Mouse (Mus musculus): ENCODE measurements around the gene Trmt44.
"Not testable (repeated sequence)": the region's sequence is repeated elsewhere in the genome, so short reads cannot be mapped to it uniquely, and the experiment has no call there.

The Trmt44 gene

DNA sequence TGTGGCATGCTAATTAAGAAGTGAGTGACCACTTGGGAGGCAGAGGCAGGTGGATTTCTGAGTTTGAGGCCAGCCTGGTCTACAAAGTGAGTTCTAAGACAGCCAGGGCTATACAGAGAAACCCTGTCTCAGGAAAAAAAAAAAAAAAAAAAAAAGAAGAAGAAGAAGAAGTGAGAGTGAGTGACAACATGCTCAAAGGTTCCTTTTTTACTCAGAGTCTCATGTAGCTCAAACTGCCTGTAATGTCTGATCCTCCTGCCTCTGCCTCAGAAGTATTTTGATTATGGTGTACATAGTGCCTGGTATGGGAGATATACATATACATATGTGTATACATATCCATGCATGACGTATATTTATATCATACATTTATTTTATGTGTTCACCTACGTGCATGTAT lies 9.4 kb upstream of the Trmt44 start:
- not testable (repeated sequence) for DNase-seq

DNA sequence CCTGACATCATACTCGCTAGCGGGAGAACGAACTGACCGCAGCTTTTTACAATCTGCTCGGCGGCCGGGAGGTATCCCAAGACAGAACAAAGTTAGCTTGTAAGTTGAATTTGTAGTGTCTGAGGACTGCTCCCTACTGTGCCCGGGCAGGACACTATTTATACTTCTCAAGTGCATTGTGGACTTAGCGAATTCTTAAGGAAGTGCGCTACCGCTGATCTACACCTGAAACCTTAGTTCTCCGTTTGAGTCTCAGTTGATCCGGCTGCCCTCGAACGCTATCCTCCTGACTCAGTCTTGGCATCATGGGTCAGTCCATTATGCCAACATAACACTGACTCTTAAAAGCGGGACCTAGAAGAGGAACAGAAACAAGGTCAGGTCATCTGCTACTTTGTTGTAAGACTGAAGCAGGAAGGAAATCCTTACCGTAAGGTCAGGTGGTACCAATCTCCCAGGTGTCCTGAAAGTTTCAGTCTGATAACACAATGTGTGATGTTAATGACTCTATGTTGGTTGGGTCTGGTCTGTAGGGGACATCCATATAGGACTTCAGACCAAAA lies 8.4 kb upstream of the Trmt44 start:
- DNase-seq = no peak

DNA sequence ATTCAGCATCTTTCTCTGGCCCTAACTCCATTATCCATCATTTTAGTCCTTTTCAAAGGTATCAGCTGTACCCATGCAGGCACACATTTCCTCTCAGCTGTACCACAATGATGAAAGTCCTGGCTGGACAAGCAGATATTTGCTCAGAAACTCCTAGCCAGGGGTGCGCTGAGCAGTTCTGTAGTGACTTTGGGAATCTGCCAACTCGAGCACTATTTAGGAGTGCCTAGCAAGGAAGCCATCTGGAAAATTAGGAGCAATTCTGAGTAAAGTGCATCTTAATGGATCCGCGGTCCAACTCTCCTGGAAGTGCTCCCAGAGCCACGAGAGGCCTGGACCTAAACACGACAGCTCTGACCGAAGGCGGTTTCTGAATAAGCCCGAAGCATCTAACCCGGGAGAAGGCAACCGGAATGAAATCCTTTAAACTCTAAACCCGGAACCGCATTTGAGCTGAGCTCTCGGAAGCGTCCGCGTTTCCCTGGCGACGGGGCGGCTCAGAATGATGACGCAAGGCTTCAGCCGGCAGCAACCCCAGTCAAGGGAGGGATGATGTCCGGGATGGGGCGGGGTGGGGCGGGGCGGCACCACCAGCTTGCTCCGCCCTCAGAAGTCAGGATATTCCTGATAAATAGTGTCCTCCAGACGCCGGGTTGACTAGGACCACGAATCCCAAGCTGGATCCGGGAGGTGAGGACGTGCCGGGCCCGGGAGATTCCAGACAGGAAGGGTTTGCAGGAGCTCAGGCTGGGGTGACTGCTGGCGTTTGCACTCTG lies 7.8 kb upstream of the Trmt44 start, which contains the start of gene Acox3:
Acox3 (plus strand) TSS at position 596 of the 776 bp plus-strand sequence.
- DNase-seq = peak; percentile 86 to 88

DNA sequence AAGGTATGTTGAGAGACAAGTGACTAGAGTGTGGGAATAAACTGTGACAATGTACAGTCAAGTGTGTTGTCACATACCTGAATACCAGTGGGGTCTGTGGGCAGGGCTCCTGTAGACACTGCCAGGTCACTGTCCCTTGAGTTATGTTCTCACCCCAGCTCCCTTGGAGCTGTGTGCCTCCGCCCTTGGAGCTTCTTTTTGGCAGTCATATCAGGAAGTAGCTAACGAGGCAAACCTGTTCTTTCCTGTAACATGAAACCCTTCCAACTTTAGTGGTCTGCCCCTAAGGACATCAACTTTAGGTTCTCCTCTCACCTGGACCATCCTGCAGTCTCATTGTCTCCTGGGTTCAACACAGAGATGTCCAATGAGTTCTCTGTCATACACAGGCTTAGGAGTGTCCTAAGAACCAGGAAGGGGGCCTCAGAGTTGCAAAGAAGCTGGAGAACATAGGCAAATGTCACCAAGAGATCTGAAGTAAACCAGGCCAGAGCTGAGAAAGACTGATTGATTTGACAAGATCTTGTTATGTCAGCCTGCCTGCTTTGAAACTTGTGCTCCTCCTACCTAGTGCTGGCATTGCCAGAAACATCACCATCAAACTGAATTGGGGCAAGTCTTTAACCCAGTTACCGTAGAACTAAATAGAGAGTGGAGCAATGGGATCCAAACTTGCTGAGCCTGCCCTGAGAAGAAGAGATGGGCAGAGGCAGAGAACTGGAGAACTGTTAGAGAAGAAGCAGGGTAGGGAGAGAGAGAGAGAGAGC lies 5.5 kb upstream of the Trmt44 start:
- DNase-seq = no peak

DNA sequence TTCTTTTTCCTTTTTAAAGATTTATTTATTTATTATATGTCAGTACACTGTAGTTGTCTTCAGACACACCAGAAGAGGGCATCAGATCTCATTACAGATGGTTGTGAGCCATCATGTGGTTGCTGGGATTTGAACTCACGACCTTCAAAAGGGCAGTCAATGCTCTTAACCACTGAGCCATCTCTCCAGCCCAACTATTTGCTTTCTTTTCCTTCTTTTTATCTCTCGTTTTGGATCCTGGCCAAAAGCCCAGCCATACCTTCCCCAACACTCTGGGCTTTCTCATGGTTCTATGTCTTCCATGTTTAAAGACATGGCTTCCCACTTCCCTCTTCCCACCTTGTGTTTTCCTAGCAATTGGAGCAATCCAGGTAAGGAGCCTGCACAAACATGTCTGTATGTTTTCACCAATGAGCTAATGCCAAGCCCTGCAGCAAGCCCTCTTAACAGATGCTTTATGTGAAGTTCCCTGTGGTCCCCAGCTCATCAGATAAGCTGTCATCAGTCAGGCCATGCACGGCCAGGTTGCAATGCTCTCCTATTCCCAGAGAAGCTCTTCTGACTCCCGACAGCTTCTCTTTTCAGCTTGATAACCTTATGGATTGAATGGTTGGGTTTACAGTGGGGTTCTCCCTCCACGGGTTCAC lies 4.5 kb upstream of the Trmt44 start:
- no peak for DNase-seq

DNA sequence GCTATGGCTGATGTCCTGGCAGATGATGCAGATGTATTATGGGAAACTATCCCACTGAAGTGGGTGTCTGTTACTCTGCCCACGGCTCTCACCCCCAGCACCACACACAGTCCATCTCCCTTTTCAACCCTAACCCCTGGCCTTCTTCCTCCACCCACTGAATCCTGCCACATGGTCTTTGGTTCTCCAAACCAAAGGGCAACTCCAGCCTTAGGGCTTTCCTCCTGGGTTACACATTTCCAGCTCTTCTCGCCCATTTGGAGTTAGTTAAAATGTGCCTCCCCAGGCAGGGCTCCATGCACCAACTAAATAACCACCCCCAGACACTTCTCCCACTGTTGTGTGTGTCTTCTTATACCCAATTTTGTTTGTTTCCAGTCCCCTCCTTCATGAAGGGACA lies 3.5 kb upstream of the Trmt44 start:
- DNase-seq = no peak

DNA sequence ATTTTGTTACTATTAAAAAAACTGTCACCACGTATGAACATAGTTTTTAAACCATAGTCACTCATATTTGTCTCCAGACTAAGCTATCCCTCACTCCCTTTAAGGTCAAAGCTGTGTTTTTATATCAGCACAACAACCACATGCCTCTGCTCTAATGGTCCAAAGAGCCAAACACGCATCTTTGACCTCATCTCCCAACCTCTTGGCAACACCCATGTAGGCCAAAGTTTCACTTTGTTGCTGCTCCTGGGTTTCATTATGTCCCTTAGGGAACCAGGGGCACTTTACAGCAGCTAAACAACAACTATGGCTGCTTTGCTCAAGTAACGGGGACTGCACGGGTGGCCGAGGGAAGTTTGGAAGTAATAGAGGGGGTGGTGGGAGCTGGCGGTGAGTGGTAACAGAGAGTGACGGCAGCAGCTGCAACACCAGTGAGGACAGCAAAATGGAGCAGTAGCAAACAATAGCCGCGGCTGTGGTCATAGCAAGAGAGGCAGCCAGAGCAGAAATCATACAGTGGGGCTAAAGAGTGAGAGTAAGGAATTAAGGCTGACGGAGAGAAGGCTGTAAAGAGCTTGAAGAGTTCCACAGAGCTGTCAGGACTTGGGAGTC lies 1.6 kb upstream of the Trmt44 start:
- DNase-seq = no peak

DNA sequence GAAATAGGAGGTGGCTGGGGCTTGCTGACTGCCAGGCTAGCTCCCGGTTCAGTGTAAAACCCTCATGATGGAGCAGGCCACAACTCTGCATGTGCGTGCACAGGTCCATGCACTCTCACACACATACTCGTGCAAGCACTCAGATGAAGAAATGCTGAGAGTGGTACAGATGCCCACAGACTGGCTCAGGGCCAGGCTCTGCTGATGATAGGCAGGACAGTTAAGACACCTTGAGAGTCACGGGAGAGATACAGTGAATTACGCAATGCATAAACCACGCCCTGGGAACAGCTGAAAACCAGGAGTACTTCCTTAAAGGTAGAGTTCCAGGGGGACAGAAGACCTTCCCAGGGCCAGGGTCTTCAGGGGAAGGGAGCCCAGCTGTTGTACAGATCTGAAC lies 3.3 kb downstream of the Trmt44 start:
- no peak for DNase-seq

DNA sequence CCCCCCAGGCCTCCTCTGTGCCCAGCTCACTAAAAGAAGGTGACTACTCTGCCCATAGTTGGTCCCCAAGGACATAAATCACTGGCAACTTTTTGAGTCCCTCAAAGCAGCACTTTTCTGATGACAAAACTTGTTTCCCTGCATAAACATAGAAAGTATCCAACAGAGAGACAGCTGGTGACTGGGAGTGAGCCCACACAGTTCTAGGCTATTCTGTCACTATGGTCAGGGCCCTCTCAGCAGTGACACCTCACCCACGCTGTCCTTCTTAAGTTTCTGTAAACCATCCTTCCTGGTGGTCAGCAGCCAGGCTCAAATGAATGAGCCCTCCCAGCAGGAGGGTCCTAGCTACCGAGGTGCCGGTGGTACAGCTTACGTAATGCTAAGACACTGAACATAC lies 8.2 kb downstream of the Trmt44 start:
- DNase-seq = no peak

DNA sequence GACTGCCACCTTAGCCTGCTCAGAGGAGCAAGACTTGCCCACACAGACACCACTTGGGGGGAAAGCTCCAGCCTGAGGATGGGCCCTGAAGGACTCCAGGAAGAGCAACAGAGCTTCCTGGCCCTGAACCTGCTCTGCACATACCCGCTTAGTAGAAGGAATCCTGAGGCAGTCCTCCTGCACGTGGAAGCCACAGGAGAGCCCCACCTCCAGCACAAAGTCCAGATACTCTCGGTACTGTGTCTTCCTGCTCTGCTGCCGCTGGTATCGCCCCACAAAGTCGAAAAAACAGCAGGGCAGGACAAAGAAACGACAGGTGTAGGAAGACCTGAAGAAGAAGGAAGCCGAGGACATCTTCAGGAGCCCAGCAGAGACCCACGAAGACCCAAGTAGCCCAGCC lies 9.7 kb downstream of the Trmt44 start:
- no peak for DNase-seq

DNA sequence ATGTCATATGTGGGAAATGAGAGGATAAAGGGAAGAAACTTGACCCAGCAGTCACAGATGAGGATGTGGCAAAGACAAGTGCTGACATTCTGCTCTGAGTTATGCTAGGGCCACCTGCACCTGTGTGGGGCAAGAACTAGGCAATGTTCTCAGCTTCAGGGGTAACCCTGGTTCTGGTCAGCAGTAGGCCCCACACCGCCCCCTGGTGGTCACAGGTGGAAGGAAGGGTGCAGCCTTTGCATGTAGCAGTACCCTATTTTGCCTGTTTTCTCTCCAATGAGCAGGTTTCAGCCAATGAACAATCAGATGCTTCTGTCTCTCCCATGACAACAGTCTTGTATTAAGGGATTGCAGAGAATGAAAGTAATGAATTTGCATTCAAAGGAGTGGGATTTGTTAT lies 11.4 kb downstream of the Trmt44 start:
- DNase-seq = peak; percentile 16 to 34

DNA sequence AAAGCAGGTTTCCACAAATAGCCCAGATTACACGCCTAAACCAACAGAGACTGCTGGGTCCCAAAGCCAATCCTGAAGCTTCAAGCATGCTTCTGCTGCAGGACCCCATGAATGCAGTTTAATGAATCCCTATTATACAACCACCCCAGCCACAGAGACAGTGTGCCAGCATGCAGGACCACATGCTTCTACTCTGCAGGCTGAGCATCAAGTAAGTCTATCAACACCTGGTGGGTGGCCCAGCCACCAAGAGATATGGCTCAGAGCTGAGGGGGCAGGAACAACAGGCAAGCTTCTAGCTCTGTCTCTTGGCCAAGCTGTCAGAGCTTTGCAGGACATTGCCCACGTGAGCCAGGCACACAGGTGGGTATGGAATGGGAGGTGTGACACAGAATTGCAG lies 12.3 kb downstream of the Trmt44 start:
- DNase-seq = no peak

DNA sequence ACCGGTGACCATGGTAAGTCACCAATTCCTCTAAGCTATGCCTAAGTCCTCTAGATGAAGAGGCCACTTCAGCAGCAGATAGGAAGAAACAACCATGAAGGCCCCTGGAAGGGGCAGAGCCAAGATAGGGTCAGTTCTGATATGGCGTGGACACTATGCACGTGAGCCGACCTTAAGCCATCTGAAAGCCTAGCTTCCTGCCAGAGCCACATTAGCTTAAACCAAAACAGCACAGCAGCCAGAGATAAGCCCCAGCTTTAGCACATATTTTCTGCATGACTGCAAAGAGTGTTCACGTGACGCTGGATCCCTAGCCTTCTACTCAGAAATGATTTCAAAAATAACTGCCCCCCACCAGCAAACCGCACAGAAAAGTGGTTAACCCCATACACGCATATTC lies 15.4 kb downstream of the Trmt44 start:
- DNase-seq = no peak

DNA sequence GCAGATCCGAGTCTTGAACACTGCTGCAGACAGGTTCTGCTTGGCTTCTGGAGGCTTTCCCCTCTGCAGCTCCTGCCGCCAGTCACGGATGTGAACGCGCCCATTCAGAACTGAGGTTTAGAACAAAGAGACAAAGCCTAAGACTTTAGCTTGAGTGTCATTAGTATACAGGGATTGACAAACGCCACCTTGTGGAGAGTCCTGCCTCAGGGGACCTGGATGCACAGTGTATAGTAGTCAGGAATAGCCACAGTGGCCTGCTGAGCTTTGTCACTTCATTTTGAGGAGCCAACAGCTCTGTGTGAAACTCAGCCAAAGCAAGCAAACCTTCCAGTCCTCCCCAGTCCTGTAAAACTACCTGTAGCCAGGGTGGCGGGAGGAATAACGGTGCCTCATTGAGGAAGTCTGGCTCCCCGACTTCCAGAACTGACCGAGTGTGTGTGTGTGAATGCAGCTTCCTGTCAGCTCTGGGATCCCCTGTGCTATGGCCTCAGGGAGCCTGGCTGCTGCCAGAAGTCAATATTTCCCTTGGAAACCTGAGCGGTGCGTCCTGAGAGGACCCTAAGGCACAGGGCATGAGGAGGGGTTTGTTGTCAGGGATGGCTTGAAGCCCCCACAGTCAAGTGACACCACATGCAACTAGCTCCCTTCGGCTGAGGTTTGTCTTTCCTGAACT lies 16.8 kb downstream of the Trmt44 start:
- no peak for DNase-seq

DNA sequence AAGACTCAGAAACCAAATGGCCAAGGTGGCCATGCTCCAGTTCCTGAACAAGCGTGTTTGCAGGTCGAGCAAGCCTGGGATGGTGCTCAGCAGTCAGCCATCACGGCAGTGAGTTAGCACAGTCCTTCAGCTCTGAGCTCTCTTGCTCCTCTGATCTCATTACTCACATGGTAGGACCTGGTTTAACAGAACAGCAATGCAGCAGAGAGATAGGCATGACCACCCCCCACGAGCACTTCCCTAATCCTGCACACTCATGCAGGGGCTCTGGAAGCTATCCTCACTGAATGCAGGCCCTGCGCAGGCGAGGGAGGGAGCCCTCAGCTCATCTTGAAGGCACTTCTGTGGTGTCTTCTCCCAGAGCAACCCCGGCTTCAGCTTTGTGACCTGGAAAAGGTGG lies 18.5 kb downstream of the Trmt44 start:
- DNase-seq = no peak

DNA sequence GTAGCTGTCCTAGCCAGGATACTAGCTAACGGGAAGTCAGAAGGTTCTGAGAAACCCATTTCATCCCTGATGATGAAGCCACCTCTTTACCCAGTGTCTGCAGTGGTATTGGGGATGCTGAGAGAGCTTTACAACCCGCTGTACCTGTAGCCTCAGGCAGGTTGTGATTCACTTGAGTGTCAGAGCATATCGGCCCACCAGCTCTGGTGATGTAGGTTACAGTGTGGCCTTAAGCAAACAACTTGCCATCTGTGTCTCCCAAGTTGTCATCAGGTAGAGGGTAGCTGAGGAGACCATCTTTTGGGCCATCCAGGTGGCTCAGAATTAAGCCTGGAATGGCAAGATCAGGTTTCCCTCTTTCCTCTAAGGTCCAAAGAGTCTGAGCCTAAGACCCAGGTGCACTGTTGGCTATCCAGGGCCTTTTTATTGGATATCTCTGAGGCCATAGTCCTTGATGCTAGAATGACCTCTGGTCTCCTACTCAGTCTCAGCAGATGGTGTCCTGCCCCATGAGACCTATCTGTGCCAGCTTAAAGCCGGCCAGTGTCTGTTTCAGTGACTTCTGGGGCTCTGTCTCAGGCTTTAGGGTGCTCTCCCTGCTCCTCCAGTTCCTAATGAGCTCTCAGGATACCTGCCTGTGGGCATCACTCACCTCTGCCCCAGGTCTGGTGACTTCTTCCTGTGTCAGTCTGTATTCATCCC lies 21.9 kb downstream of the Trmt44 start:
- DNase-seq = no peak

DNA sequence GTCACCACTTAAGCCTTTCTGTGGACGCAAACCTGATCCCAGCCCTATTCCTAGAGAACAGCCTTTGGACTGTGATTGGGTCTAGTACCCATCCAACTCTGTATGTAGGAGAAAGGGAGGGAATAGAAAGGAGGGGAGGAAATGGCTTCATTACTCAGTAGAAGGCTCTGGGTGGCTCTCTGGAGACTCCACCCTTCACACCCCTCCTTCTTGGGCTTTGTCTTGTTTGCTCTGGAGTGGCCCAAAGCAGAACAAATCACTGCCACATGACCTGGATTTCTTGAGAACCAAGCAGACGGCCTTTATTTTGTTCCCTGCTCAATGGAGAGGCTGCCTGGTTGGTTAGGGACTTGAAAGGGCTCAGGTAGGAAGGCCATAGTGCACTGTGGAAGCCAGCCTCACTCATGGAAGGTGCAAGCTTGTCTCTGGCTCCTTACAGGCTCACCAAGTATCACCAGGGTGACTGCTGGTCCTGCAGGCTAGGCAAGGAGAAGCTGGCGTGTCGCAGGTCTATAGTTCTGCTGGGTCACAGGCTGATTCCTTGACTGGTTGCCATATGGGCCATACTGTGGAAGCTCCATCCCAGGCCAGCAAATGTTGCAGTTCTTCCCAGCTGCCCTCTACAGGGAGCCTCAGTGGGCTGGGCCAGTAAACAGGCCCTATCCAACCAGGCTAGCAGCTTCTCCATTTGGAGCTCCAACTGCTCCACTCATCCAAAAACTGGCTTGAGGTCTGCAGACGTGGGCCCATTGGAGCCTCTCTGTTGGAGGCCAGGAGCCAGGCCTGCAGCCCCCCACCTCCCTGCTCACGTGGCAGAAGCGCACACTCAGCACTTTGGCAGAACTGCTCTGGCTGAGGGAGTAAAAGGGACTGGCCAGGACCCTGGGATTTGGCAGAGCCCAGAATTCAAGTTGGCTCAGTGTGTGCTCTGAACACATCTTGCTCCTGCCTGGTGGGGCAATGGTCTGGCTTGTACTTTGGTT lies 22.7 kb downstream of the Trmt44 start:
- no peak for DNase-seq

DNA sequence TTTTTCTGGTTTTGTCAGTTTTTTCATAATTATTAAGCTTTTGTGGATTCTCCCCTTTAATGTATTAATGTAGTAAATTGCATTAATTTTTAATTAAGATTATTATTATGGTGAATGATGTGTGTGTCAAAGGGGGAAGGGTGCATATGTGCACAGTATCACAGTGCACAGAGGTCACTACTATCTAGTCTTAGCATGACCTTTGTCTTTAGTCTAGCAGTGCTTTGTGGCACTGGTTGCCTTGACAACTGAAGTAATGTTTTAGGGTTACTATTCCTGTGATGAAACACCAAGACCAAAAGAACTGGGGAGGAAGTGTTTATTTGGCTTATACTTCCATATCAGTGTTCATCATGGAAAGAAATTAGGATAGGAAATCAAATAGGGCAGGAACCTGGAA lies 28.7 kb downstream of the Trmt44 start:
- no peak for DNase-seq

DNA sequence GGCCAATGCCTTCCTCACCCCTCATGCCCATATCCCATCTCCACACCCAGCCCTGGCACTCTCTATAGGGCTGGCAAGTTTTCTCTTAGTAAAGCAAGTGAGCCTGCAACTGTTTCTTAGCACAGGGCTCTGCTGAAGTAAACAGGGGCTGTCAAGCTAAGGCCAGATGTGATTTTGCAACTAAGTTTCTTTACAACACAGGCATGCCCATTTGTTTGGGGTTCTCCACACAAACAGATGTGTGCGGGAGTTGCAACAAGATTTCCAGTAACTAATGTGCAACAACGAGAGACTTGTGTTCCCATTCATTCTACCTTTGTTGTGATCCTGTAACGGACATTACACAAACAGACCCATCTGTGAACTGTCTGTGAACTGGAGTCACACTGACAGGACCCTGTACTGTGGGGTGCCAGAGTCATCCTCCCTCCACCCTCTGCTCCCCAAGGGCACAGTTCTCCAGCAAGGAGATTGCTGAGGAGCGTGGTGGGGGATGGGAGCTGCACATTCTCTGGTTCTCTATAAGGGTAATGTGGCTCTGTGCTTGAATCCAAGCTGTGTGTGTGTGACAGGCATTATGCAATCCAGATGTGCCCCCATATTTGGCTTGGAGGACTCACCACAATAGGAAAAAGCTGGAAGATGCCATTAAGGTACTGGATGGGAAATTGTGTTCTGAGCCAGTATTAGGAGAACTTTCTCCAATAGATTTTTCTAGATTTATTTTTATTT lies 33.6 kb downstream of the Trmt44 start:
- no peak for DNase-seq

DNA sequence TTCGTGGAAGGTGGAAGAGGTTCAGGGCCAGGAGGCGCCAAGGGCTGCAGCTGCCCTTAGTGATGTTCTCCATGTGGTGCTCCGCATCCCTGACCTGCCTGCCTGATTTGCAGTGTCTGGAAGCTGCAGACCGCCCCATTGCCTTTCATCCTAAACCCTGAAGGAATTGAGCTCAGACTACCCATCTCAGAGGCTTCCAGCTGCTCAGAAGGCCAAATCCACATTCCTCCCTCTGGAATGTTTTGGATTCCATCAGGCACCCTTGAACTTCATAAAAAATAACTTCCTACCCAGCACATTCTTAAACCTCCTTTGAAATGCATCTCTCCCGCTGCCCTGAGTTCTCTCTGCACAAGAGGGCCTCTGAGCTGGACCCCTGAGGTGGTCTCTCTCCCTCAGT lies 34.3 kb downstream of the Trmt44 start:
- DNase-seq = no peak

Data from thymus, adult 18-20 months (tissue).